Mouse (Mus musculus) kidney, embryonic 14.5 days (tissue): ENCODE measurements at regions not wholly inside any gene's neighbourhood (a gene's known extent, or its start where the extent isn't known, plus 50 kb on each side); places are given as distances from the start of the nearest gene placed in this dataset.
A peak's percentile ranks its signal among the peaks of the same experiment; 100 is the strongest.
"Not testable (repeated sequence)": the region's sequence is repeated elsewhere in the genome, so short reads cannot be mapped to it uniquely, and the experiment has no call there.

ENCODE experiments used
- ATAC-seq: fragments of 200-750 bp; cut with Nextera tagmentation; 2 replicates; pipeline ENCODE4 v1.8.0; 2017; ENCODE audit warnings: moderate number of reproducible peaks, mild to moderate bottlenecking, moderate TSS enrichment, moderate library complexity; ENCODE audit not compliant: low FRiP score, low TSS enrichment
- H3K27ac ChIP-seq: fragments of 300-500 bp; sonication (generic); 2 replicates; pipeline ENCODE4 v1.5.1; 2014; ENCODE audit warnings: low read depth, mild to moderate bottlenecking, low read length, moderate library complexity, mixed read lengths
- H3K27me3 ChIP-seq: fragments of 300-500 bp; sonication (generic); 2 replicates; pipeline ENCODE4 v1.6.1; 2014; ENCODE audit warnings: mild to moderate bottlenecking, low read length; ENCODE audit not compliant: control insufficient read depth, insufficient read depth
- H3K36me3 ChIP-seq: fragments of 300-500 bp; sonication (generic); 2 replicates; pipeline ENCODE4 v1.6.1; 2014; ENCODE audit warnings: low read length, mixed read lengths; ENCODE audit not compliant: control insufficient read depth, insufficient read depth
- H3K4me1 ChIP-seq: fragments of 300-500 bp; sonication (generic); 2 replicates; pipeline ENCODE4 v1.6.1; 2014; ENCODE audit warnings: low read length, mixed read lengths; ENCODE audit not compliant: control insufficient read depth, insufficient read depth
- H3K4me2 ChIP-seq: fragments of 300-500 bp; sonication (generic); replicated peaks from 2 replicates; pipeline ENCODE4 v1.6.1; 2014; ENCODE audit warnings: low read depth, mild to moderate bottlenecking, low read length
- H3K4me3 ChIP-seq: fragments of 300-500 bp; sonication (generic); 2 replicates; pipeline ENCODE4 v1.5.1; 2014; ENCODE audit warnings: mild to moderate bottlenecking, low read length
- H3K9ac ChIP-seq: fragments of 300-500 bp; sonication (generic); 2 replicates; pipeline ENCODE4 v1.6.1; 2014; ENCODE audit warnings: low read depth, mild to moderate bottlenecking, low read length, moderate library complexity
- H3K9me3 ChIP-seq: fragments of 300-500 bp; sonication (generic); 2 replicates; pipeline ENCODE4 v1.6.1; 2016; ENCODE audit warnings: low read length; ENCODE audit not compliant: control insufficient read depth
- WGBS: fragments of 180-500 bp; shearing (Covaris S2); extraction: QIAGEN DNeasy Blood & Tissue Kit; methylation state at CpG from one replicate; pipeline ENCODE4 v1.1.7; 2014; 5-methylcytosine and 5-hydroxymethylcytosine counted together

DNA sequence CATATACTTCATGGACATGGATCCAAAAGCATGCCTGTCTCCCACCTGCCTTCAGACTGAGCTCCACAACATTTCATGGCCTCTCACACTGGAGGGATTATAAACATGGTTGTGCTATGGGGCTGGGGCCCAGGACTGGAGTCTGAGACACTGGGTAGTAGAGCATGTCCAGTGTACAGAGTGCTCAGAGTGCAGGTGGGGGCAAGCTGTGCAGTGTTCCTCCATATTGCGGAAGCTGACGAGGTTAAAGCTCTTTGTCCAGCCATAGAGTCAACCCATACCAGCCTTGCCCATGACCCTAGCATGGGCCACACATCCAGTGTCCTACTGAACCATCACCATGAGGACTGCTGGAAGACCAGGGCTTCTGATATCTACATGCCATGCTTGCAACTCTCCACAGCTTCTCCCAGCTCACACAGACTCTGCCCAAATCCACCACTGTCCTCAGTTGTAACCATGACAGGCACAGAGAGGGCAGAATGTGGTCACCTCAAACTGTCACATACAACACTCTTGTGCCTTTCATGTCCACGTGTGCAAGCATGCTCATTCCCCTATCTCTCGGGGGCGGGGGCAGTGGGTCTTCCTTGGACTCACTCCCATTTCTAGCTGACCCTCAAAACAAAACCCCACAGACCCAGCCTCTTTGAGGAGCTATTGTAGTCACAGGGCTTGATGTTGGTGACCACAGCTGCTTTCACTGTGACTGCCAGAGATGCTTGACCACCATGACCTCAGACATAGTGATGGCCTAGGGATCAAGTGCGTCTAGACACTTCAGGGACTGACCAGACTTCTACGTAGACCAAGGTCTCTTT lies 55.9 kb downstream of the Tmem121 start:
- Histone ChIP-seq H3K9me3 (no peaks in the 10 kb centered on the region), H3K4me2 (no peak overlapping the region), H3K27ac (no peak overlapping the region), H3K36me3 (no peaks in the 10 kb centered on the region), H3K27me3 (no peaks in the 10 kb centered on the region), H3K9ac (no peak overlapping the region), H3K4me3 (no peak overlapping the region), H3K4me1 (no peaks in the 10 kb centered on the region)
- peak; percentile 52; the same call in 1 of the 2 replicates for ATAC-seq
- WGBS, result 87% methylated on average over 7 of the region's 7 CpGs

GRCm38 (mm10) chr12:113242194-113242510 lies 56.4 kb downstream of the Tmem121 start:
- Histone ChIP-seq H3K4me1 (no peaks in the 10 kb centered on the region), H3K9ac (no peak overlapping the region), H3K4me2 (no peak overlapping the region), H3K4me3 (no peak overlapping the region), H3K27ac (no peak overlapping the region), H3K36me3 (no peaks in the 10 kb centered on the region), H3K9me3 (no peaks in the 10 kb centered on the region), H3K27me3 (no peaks in the 10 kb centered on the region)
- WGBS, result 83% methylated on average over 3 of the region's 3 CpGs
- ATAC-seq, result no peak

GRCm38 (mm10) chr12:113244685-113245084 lies 59.0 kb downstream of the Tmem121 start:
- H3K9ac ChIP-seq, result no peak overlapping the region
- no peak for ATAC-seq
- H3K4me1 ChIP-seq, result no peaks in the 10 kb centered on the region
- H3K4me2 ChIP-seq, result no peak overlapping the region
- H3K4me3 ChIP-seq, result no peak overlapping the region
- H3K27me3 ChIP-seq, result no peaks in the 10 kb centered on the region
- H3K9me3 ChIP-seq, result no peaks in the 10 kb centered on the region
- 81% methylated on average over 2 of the region's 2 CpGs for WGBS
- H3K27ac ChIP-seq, result no peak overlapping the region
- H3K36me3 ChIP-seq, result no peaks in the 10 kb centered on the region

DNA sequence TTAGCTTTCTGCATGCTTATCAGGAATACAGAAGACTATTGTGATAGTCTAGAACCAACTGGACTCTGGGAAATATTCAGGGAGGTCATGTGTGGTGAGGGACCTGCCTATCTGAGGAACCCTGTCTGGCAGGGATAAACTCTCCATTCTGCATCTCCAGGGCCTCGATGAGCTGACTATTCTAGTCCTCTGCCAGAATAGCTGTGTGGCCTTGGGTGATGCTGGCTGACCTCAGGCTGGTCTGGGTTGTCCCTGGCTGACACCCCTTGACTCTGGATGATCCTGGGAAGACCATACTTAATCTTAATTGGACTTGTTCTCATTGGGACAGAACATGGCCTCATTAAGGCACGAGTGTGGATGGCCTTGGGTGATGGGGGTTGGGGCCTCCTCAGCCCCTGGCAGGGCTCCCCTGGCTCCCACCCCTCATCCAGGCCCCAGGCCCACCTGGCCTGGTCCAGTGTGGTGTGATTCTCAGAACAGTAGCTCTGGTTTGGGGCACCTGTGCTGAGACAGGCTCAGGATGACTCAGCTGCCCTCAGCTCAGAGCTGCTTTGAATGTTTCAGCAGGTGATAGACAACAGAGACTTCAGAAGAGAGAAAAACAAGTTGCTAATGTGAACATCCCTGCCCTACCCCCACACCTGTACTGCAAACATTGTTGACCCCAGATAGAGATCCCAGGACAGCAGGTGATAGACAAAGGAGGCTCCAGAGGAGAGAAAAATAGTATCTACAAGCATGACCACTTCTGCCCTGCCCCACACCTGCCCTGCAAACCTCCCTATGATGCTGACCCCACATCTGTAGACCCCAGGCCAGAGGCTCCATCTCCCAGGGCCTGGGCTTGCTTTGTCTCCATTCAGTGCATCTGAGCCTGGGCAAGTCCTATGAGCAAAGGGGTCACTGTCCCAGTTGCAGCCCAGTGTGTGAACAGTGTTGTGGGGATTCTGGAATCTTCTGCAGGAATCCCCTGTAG lies 68.0 kb downstream of the Tmem121 start:
- ATAC-seq, H3K4me3 ChIP-seq, H3K27me3 ChIP-seq, H3K4me1 ChIP-seq, H3K36me3 ChIP-seq, H3K4me2 ChIP-seq, H3K27ac ChIP-seq, H3K9me3 ChIP-seq, H3K9ac ChIP-seq: not testable (repeated sequence)
- 72% methylated on average over 2 of the region's 2 CpGs for WGBS

GRCm38 (mm10) chr12:113255331-113255730 lies 69.6 kb downstream of the Tmem121 start:
- Histone ChIP-seq H3K4me2 (no peak overlapping the region), H3K9me3 (no peaks in the 10 kb centered on the region), H3K9ac (no peak overlapping the region), H3K4me3 (no peak overlapping the region), H3K27me3 (no peaks in the 10 kb centered on the region), H3K36me3 (no peaks in the 10 kb centered on the region), H3K4me1 (no peaks in the 10 kb centered on the region), H3K27ac (no peak overlapping the region)
- WGBS, result 84% methylated on average over 3 of the region's 3 CpGs
- ATAC-seq, result no peak

DNA sequence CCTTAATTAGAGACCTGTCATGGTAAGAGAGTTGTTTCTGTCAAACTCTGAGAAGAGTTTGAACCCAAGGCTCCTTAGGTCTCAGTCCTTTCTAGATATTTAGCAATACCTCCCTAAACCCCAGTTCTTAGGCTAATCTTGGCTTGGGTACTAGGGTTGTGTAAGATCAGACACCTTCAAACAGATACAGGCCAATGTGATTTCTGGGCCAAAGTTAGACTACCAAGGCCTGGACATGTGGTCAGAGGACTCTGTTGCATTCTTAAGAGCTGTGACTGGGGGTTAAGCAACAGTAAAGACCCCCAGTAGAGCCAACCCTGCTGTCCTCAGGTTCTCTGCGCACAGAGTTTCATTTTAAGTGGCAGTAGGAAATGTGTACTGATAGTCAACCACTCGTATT lies 70.9 kb downstream of the Tmem121 start:
- Histone ChIP-seq H3K4me1 (no peaks in the 10 kb centered on the region), H3K27me3 (no peaks in the 10 kb centered on the region), H3K4me2 (no peak overlapping the region), H3K9ac (no peak overlapping the region), H3K36me3 (no peaks in the 10 kb centered on the region), H3K9me3 (no peaks in the 10 kb centered on the region), H3K4me3 (no peak overlapping the region), H3K27ac (no peak overlapping the region)
- 68% methylated on average over 2 of the region's 2 CpGs for WGBS
- ATAC-seq, result no peak

GRCm38 (mm10) chr12:113257243-113257642 lies 71.5 kb downstream of the Tmem121 start:
- WGBS, result 67% methylated on average over 2 of the region's 2 CpGs
- no peaks in the 10 kb centered on the region for H3K4me1 ChIP-seq
- no peaks in the 10 kb centered on the region for H3K9me3 ChIP-seq
- no peak overlapping the region for H3K9ac ChIP-seq
- H3K4me3 ChIP-seq, result no peak overlapping the region
- no peak overlapping the region for H3K27ac ChIP-seq
- H3K27me3 ChIP-seq, result no peaks in the 10 kb centered on the region
- no peaks in the 10 kb centered on the region for H3K36me3 ChIP-seq
- no peak for ATAC-seq
- no peak overlapping the region for H3K4me2 ChIP-seq

DNA sequence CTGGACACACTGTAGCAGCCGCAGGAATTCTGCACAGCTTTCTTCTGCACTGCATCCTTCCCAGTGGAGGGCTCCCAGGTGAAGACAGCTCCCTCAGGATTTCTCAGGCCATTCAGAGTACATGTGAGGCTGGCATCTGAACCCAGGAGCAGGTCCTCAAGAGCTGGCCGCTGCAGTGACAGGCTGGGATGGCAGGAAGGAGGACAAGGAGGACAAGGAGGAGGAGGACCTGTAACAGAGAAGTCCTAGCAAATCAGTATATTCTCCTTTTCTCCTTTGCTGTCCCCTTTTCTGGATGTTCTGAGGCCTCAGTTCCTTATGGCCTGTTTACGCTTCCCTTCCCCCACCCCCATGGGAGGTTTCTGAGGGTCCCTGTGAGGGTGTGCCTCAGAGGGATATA lies 73.7 kb downstream of the Tmem121 start:
- Histone ChIP-seq H3K9ac (no peak overlapping the region), H3K4me2 (no peak overlapping the region), H3K36me3 (no peaks in the 10 kb centered on the region), H3K4me3 (no peak overlapping the region), H3K4me1 (no peaks in the 10 kb centered on the region), H3K9me3 (no peaks in the 10 kb centered on the region), H3K27me3 (no peaks in the 10 kb centered on the region), H3K27ac (no peak overlapping the region)
- 64% methylated on average over 3 of the region's 3 CpGs for WGBS
- ATAC-seq, result no peak

- Histone ChIP-seq H3K9me3 (no peaks in the 10 kb centered on the region), H3K4me2 (no peak overlapping the region), H3K27ac (no peak overlapping the region), H3K4me1 (no peaks in the 10 kb centered on the region), H3K36me3 (no peaks in the 10 kb centered on the region), H3K9ac (no peak overlapping the region), H3K4me3 (no peak overlapping the region), H3K27me3 (no peaks in the 10 kb centered on the region)
- WGBS, result 82% methylated on average over 6 of the region's 6 CpGs
- no peak for ATAC-seq
Measured at GRCm38 (mm10) chr12:113260304-113260703, 74.6 kb downstream of the Tmem121 start.
